Mouse (Mus musculus): ENCODE results near the gene Ccdc50.

Gene Ccdc50

GRCm38 (mm10) chr16:27388761-27389451 lies at the start of gene Ccdc50:
Gene Ccdc50 (plus strand): TSS chr16:27388869.
- DNase-seq: peak; percentile 88 to 92

GRCm38 (mm10) chr16:27347521-27347920 lies 41.1 kb upstream of the Ccdc50 start:
- no peak for DNase-seq

GRCm38 (mm10) chr16:27348359-27348758 lies 40.3 kb upstream of the Ccdc50 start:
- DNase-seq: no peak

GRCm38 (mm10) chr16:27349235-27349634 lies 39.4 kb upstream of the Ccdc50 start:
- no peak for DNase-seq

- DNase-seq: no peak
These were observed 38.7 kb upstream of the Ccdc50 start for GRCm38 (mm10) chr16:27349878-27350532.

GRCm38 (mm10) chr16:27354464-27354863 lies 34.2 kb upstream of the Ccdc50 start:
- DNase-seq: no peak

- DNase-seq: no peak
These were observed 28.6 kb upstream of the Ccdc50 start for GRCm38 (mm10) chr16:27360059-27360458.

- DNase-seq: no peak
These were observed 18.5 kb upstream of the Ccdc50 start, which contains the start of gene Uts2b for GRCm38 (mm10) chr16:27370191-27370590. Gene Uts2b (minus strand): TSS chr16:27370239.

- DNase-seq: no peak
These were observed 18.0 kb upstream of the Ccdc50 start for GRCm38 (mm10) chr16:27370700-27371099.

GRCm38 (mm10) chr16:27374139-27374538 lies 14.5 kb upstream of the Ccdc50 start:
- no peak for DNase-seq

- no peak for DNase-seq
These were observed 13.4 kb upstream of the Ccdc50 start for GRCm38 (mm10) chr16:27375318-27375717.

GRCm38 (mm10) chr16:27376556-27376955 lies 12.1 kb upstream of the Ccdc50 start:
- DNase-seq: no peak

- DNase-seq: no peak
These were observed 6.5 kb upstream of the Ccdc50 start for GRCm38 (mm10) chr16:27382217-27382616.

- DNase-seq: peak; percentile 33 to 45
These were observed 3.6 kb upstream of the Ccdc50 start for GRCm38 (mm10) chr16:27384893-27385603.

GRCm38 (mm10) chr16:27385649-27386048 lies 3.0 kb upstream of the Ccdc50 start:
- no peak for DNase-seq

- DNase-seq: no peak
These were observed 1.7 kb upstream of the Ccdc50 start for GRCm38 (mm10) chr16:27386850-27387407.

- peak in 1 of 2 experiments; percentile 21 for DNase-seq
These were observed 746 bp upstream of the Ccdc50 start for GRCm38 (mm10) chr16:27387634-27388611.

- DNase-seq: peak; percentile 46 to 59
These were observed 1.0 kb downstream of the Ccdc50 start for GRCm38 (mm10) chr16:27389534-27390282.

GRCm38 (mm10) chr16:27390306-27390705 lies 1.6 kb downstream of the Ccdc50 start:
- peak in 1 of 2 experiments; percentile 6 for DNase-seq

GRCm38 (mm10) chr16:27391845-27392244 lies 3.2 kb downstream of the Ccdc50 start:
- no peak for DNase-seq
